Mouse (Mus musculus): ENCODE measurements around the gene Adamts7. TPM values are rescaled to one million over a fixed set of nuclear protein-coding genes. Genes with fewer than 3 reads are reported as not detected.

Adamts7 gene
- total RNA-seq, 2 experiments from 2014 or later: 14.4 to 17.7 TPM

DNA sequence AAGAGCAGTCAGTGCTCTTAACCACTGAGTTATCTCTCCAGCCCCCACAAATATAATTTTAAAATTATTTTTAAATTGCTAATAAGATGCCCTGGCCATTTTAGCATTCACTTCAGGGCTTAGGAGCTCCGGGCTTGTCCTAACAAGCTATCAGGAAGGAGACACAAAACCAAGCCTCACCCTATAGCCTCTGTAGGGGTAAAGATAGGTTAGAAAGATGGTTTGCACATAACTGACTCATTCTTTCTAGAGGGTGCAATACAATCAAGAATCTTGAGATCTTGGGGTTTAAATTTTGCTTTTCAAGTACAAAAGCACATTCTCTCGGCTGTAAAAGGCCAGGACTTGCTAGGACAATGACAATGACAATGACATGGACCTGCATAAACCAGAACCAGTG lies 86.2 kb downstream of the Adamts7 start:
- intact Hi-C loops (cut with DNase I): no loop called here
- no peak for DNase-seq

GRCm38 (mm10) chr9:90250141-90250775 lies 87.4 kb downstream of the Adamts7 start:
- intact Hi-C loops (cut with DNase I): no loop called here
- DNase-seq: no peak

DNA sequence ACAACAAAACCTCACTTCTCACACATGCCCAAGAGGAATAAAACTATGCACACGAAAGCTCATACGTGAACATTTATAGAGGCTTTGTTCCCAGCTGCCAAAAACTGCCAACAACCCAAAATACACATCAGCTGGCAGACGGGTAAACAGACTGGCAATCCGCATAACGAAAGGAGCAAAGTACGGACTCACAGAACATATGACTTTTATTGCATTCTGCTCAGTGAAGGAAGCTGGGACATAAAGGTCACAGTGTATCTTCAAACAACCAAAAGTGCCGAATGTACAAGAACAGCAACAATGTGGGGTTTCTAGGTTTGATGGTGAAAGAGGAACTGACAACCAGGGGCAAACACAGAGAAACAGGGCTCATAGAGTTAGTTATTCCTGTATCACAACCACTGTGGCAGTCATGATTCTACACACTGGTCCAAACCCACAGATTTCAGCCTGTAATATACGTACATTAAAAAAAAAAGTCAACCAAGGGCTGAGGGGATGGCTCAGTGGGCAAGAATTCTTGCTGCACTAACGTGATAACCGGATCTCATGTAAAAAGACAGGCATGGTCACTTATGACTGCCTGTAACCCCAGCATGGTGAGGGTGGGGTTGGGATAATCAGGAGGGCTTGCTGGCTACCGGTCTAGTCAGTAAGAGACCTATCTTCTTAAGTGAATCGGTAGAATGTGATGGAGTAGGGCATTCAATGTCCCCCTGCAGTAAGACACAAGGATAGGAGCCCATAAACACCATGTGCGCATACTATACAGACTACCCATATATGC lies 88.3 kb downstream of the Adamts7 start:
- DNase-seq: no peak

GRCm38 (mm10) chr9:90253181-90253580 lies 90.3 kb downstream of the Adamts7 start:
- intact Hi-C loops (cut with DNase I): no loop called here
- no peak for DNase-seq

More for the DNA sequence above, 88.3 kb downstream of the Adamts7 start:
- intact Hi-C loops (cut with DNase I): no loop called here

DNA sequence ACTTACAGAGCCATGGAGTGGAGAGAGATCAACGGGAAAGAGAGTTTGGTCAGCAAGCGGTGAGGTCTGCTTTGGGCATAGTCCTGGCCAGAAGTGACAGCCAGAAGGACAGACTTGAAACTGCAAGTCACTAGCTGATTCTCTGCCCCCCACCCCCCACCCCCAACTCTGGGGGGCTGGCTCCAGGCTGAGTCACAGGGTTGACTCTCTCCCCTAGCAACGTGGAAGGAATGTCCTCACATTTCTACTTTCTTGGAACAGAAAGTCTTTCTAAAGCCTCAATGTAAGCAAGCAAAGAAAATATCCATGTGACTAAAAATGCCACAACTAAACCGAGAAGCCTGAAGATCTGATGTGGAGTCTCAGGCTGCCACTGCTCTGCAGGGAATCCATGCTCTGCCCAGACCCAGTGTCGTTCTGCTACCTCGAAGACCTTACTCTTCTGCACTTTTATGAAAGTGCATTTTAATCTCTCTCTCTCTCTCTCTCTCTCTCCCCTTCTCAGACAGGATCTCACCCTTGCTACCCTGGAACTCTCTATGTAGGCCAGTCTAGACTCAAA lies 93.1 kb downstream of the Adamts7 start:
- intact Hi-C loops (cut with DNase I): loop anchor here (5.0 kb wide), 1 partner anchor 44 kb away; no protein-coding TSS in a partner anchor

DNA sequence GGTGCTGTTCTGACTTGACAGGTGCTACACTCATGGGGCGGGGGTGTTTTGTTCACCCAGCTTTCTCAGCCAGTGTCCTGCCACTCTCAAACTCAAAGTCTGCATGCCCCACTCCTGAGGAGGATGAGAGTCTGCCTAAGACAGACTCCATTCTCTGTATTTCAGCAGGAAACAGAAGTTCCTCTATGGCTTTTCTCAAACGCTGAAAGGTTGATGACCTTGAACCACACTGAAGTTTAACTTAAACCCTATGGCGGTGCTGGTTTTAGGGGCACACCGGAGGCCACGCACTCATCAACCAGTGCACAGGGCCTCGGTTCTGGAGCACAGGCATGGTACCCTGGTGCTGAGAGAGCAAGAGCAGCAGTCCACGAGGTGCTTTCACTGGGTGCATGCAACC lies 94.4 kb downstream of the Adamts7 start:
- no peak for DNase-seq
- intact Hi-C loops (cut with DNase I): loop anchor here (5.0 kb wide), 1 partner anchor 45 kb away; no protein-coding TSS in a partner anchor

More for the DNA sequence above, 93.1 kb downstream of the Adamts7 start:
- DNase-seq: no peak

Other genes starting within 250 kb of the Adamts7 start
- 10 to 100 TPM; 56.0 to 58.4 TPM for gene Ctsh, start 108.9 kb upstream of the Adamts7 start, total RNA-seq (2021)
- 100 to 1,000 TPM; 254 to 268 TPM for gene Morf4l1, start 48.3 kb upstream of the Adamts7 start, total RNA-seq (2021)
- gene Tbc1d2b, start 107.7 kb downstream of the Adamts7 start, total RNA-seq (2021): 10 to 100 TPM; 11.2 to 11.8 TPM

Data from heart, postnatal 36 days (tissue).